Mouse (Mus musculus) myocyte (in vitro differentiated cells): Measurements from ENCODE around the gene Mbd6. TPM values are rescaled to one million over a fixed set of nuclear protein-coding genes. Genes with fewer than 3 reads are reported as not detected.

Source experiments
- H3K27me3 ChIP-seq: one replicate; pipeline ENCODE4 v1.6.1; 2011; ENCODE audit not compliant: control insufficient read depth, insufficient read depth, insufficient read length
- H3K36me3 ChIP-seq: one replicate; pipeline ENCODE4 v1.6.1; 2011; ENCODE audit not compliant: control insufficient read depth, insufficient read depth
- H3K4me2 ChIP-seq: one replicate; pipeline ENCODE4 v1.6.1; 2011; ENCODE audit warnings: low read depth, control low read depth
- H3K4me3 ChIP-seq: one replicate; pipeline ENCODE4 v1.5.1; 2011; ENCODE audit warnings: mild to moderate bottlenecking, control low read depth, moderate library complexity
- H3K79me2 ChIP-seq: one replicate; pipeline ENCODE4 v1.6.1; 2011; ENCODE audit not compliant: control insufficient read depth, insufficient read depth
- H3ac ChIP-seq: one replicate; pipeline ENCODE4 v1.6.1; 2011; ENCODE audit not compliant: control insufficient read depth, insufficient read length
- CEBPB ChIP-seq: IDR thresholded peaks from 2 replicates; pipeline ENCODE4 v1.6.1; 2011; ENCODE audit warnings: mild to moderate bottlenecking, moderate library complexity; ENCODE audit not compliant: poor library complexity, insufficient read depth, severe bottlenecking
- E2F4 ChIP-seq: IDR thresholded peaks from one replicate; pipeline ENCODE4 v1.6.1; 2011; ENCODE audit warnings: mild to moderate bottlenecking, control low read depth, moderate library complexity; ENCODE audit not compliant: insufficient read depth
- MAX ChIP-seq: IDR thresholded peaks from one replicate; pipeline ENCODE4 v1.6.1; 2011; ENCODE audit warnings: low read depth, mild to moderate bottlenecking, control low read depth
- MYOD1 ChIP-seq, 3 experiments: IDR thresholded peaks; one replicate each; pipeline ENCODE4 v1.6.1; 2011; ENCODE audit warnings: control low read depth in 2 of 3, low read depth in 2 of 3, mild to moderate bottlenecking in 2 of 3, moderate library complexity in 1 of 3; ENCODE audit not compliant: insufficient read length in 2 of 3, control insufficient read depth in 1 of 3
- MYOG ChIP-seq, 3 experiments: IDR thresholded peaks; one replicate each; pipeline ENCODE4 v1.6.1; 2011; ENCODE audit warnings: control low read depth in 2 of 3, low read depth in 2 of 3, mild to moderate bottlenecking in 2 of 3; ENCODE audit not compliant: insufficient read length in 2 of 3, control insufficient read depth in 1 of 3, insufficient read depth in 1 of 3
- POLR2A ChIP-seq: IDR thresholded peaks from one replicate; pipeline ENCODE4 v1.6.1; 2011; ENCODE audit warnings: low read depth, mild to moderate bottlenecking, control low read depth, moderate library complexity; ENCODE audit not compliant: insufficient read length
- POLR2AphosphoS2 ChIP-seq: IDR thresholded peaks from one replicate; pipeline ENCODE4 v1.6.1; 2011; ENCODE audit warnings: low read depth, control low read depth; ENCODE audit not compliant: insufficient read length
- REST ChIP-seq: IDR thresholded peaks from one replicate; pipeline ENCODE4 v1.6.1; 2011; ENCODE audit warnings: mild to moderate bottlenecking, control low read depth, moderate library complexity; ENCODE audit not compliant: insufficient read depth, insufficient read length
- SRF ChIP-seq: IDR thresholded peaks from one replicate; pipeline ENCODE4 v1.6.1; 2011; ENCODE audit warnings: low read depth; ENCODE audit not compliant: control insufficient read depth, insufficient read length
- TCF12 ChIP-seq: IDR thresholded peaks from one replicate; pipeline ENCODE4 v1.6.1; 2011; ENCODE audit warnings: mild to moderate bottlenecking, control low read depth; ENCODE audit not compliant: poor library complexity, insufficient read depth, severe bottlenecking
- TCF3 ChIP-seq: IDR thresholded peaks from one replicate; pipeline ENCODE4 v1.6.1; 2011; ENCODE audit warnings: low read depth, control low read depth; ENCODE audit not compliant: insufficient read length
- USF1 ChIP-seq: IDR thresholded peaks from one replicate; pipeline ENCODE4 v1.6.1; 2011; ENCODE audit warnings: low read depth, mild to moderate bottlenecking, control low read depth, moderate library complexity
- polyA plus RNA-seq: library from polyadenylated mRNA; unstranded; fragments of >200 nt; fragmentation: generic; extraction: Trizol; gene quantifications from one replicate; pipeline ENCODE4 v1.2.1, GENCODE M21; 2012; ENCODE audit warnings: missing spikeins

Gene Mbd6
- 24.7 TPM for polyA plus RNA-seq

DNA sequence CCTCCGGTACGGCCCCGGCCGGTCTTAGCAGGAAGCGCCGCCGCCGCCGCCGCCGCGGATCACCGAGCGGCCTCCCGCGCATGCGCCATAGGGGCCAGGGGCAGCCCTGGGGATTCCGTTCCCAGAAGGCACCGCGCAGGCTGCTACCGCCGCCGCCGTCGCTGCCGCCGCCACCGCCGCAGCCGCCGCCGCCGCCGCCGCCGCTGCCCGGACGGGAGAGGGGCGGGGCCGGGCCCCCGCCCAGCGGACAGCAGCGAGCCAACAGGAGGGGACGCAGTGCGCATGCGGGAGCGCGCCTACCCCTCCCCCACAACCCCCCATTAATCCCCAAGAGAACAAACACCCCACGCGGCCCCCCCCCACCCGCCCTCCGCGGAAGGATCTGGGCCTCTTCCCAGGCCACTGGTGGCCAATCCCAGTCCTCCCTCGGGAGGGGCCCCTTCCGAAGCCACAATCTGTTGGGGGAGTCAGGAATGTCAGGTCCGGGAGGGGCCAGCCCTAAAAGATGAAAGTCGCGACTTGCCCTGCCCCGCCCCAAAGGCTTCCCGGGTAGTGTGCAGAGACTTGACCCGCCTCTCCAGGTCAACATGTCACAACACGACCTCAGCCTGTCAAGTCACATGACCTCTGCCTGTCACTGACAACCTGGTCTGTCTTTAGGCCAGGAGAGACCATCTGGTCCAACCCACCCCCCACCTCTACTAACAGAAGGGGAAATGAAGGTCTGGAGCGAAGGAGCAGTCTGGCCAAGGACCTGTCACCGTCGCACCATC lies at the start of gene Mbd6:
Mbd6 (minus strand) TSS at position 219 of the 773 bp plus-strand sequence.
- H3K4me3 ChIP-seq = peak within 1 kb of the TSS; percentile 100
- H3K27me3 ChIP-seq = no peaks in the 10 kb centered on the region
- H3K79me2 ChIP-seq = peaks cover 60% of the 10 kb centered on the region
- H3K36me3 ChIP-seq = peaks cover 27% of the 10 kb centered on the region
- peak within 1 kb of the TSS; percentile 82 for H3ac ChIP-seq
- peak within 1 kb of the TSS; percentile 88 for H3K4me2 ChIP-seq
- TF ChIP-seq POLR2AphosphoS2 (peak; percentile 86), MYOD1 (IDR thresholded peaks at IDR 0.05; ENCODE audit: control insufficient read depth in 1 of 3, insufficient read length in 2 of 3, low read depth in 2 of 3) (peak in 1 of 3 experiments; percentile 50), TCF12 (no peak), TCF3 (no peak), USF1 (peak; percentile 90), POLR2A (peak; percentile 69)

DNA sequence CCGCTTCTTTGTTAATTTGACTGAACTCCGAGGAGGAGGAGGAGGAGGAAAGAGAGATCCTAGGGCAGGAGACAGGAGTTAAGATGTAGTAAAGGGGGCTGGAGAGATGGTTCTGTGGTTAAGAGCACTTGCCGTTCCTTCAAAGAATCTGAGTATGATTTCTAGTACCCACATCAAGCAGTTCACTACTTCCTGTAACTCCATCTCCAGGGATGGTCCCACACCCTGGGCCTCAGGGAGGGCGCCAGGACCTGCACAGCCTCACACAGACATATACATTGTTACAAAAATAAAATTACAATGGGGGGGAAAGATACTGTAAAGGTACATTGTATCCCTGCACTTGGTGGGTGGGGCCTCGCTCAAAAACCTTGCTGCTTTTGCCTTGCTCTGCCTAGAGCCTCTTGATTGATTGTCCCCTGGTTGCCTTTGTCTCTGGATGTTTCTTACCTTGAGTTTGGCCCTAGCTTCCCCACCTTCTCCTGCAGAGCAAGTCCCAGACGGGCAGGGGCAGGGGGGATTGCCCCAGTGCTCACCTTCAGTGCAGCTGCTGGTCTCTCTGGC lies 48.8 kb upstream of the Mbd6 start:
- Histone ChIP-seq H3K4me2 (no peak overlapping the region), H3ac (no peak overlapping the region), H3K36me3 (no peaks in the 10 kb centered on the region), H3K79me2 (no peaks in the 10 kb centered on the region), H3K4me3 (no peak overlapping the region), H3K27me3 (no peaks in the 10 kb centered on the region)
- TF ChIP-seq POLR2AphosphoS2 = no peak
- TF ChIP-seq USF1 = no peak
- TF ChIP-seq POLR2A = no peak
- no peak for TF ChIP-seq MAX
- TF ChIP-seq TCF3 = no peak

DNA sequence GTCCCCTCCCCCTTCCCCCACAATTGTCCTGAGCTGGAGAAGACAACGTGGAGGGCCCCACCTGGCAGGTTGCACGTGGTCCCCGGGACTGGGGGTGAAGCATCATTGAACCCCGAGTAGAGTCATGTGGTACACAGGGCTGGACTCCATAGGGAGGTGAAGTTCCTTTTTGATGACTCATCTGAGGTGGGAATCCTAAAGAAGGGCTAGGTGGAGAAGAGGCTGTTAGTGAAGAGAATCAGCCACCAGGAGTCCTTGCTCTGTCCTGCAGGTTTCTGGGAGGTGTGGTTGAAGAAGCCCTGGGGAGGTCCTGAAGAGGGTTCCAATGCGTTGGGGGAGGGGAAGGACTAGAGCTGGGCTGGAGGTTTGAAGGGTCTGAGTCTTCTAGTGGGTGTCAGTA lies 48.1 kb upstream of the Mbd6 start:
- no peak overlapping the region for H3K4me2 ChIP-seq
- H3K79me2 ChIP-seq = no peaks in the 10 kb centered on the region
- no peak for TF ChIP-seq SRF
- TF ChIP-seq TCF3 = no peak
- TF ChIP-seq MAX = no peak
- no peak for TF ChIP-seq POLR2AphosphoS2
- TF ChIP-seq CEBPB = no peak
- TF ChIP-seq TCF12 = no peak
- TF ChIP-seq POLR2A = no peak
- TF ChIP-seq E2F4 = no peak
- TF ChIP-seq USF1 = no peak
- no peak for TF ChIP-seq REST
- TF ChIP-seq MYOD1 (IDR thresholded peaks at IDR 0.05; ENCODE audit: control insufficient read depth in 1 of 3, insufficient read length in 2 of 3, low read depth in 2 of 3) = no peak
- TF ChIP-seq MYOG (IDR thresholded peaks at IDR 0.05; ENCODE audit: control insufficient read depth in 1 of 3, insufficient read depth in 1 of 3, insufficient read length in 2 of 3, low read depth in 2 of 3) = no peak
- no peaks in the 10 kb centered on the region for H3K36me3 ChIP-seq
- H3ac ChIP-seq = no peak overlapping the region
- no peaks in the 10 kb centered on the region for H3K27me3 ChIP-seq
- no peak overlapping the region for H3K4me3 ChIP-seq

DNA sequence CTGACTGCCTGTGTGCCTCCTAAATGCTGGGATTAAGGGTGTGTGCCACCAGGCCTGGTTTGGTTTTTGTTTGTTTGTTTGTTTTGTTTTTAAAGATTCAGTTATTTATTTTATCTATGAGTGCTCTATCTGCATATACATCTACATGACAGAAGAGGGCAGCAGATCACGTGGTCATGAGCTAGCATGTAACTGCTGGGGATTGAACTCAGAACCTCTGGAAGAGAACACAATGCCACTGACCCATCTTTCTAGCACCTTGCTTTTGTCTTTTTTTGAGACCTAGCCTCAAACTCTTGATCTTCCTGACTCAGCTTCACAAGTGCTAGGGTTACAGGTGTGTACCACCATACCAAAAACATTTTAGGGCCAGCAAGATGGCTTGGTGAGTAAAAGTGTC lies 46.5 kb upstream of the Mbd6 start:
- Histone ChIP-seq H3K27me3 (no peaks in the 10 kb centered on the region), H3K36me3 (no peaks in the 10 kb centered on the region), H3K79me2 (no peaks in the 10 kb centered on the region)

DNA sequence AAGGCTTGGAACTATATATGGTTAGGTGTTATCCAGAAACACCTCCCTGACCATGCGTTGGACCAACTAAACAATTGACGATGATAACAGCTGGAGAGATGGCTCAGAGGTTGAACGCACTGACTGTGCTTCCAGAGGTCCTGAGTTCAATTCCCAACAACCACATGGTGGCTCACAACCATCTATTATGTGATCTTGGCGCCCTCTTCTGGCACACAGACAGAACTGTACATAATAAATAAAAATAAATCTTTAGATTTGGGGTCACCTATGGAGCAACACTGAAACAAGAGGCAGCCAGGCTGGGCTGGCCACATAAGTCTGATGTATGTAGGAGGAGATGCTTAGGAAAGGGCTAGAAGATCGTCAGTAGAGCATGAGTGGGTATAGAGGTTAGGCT lies 44.3 kb upstream of the Mbd6 start:
- H3ac ChIP-seq = no peak overlapping the region
- H3K79me2 ChIP-seq = no peaks in the 10 kb centered on the region
- H3K4me2 ChIP-seq = no peak overlapping the region
- no peaks in the 10 kb centered on the region for H3K36me3 ChIP-seq
- H3K27me3 ChIP-seq = no peaks in the 10 kb centered on the region
- TF ChIP-seq MYOD1 (IDR thresholded peaks at IDR 0.05; ENCODE audit: control insufficient read depth in 1 of 3, insufficient read length in 2 of 3, low read depth in 2 of 3) (no peak), POLR2A (no peak), POLR2AphosphoS2 (no peak), SRF (no peak), E2F4 (no peak), TCF12 (no peak), CEBPB (no peak), TCF3 (no peak), MYOG (IDR thresholded peaks at IDR 0.05; ENCODE audit: control insufficient read depth in 1 of 3, insufficient read depth in 1 of 3, insufficient read length in 2 of 3, low read depth in 2 of 3) (no peak)
- no peak overlapping the region for H3K4me3 ChIP-seq

More for the DNA sequence above, 46.5 kb upstream of the Mbd6 start:
- TF ChIP-seq SRF = no peak
- TF ChIP-seq USF1 = peak; percentile 50
- no peak for TF ChIP-seq REST
- Histone ChIP-seq H3K4me3 (no peak overlapping the region), H3K4me2 (no peak overlapping the region), H3ac (no peak overlapping the region)
